Mouse (Mus musculus) brain, embryonic 14.5 days (tissue): Measurements from ENCODE around the gene Cmip.
A peak's percentile ranks its signal among the peaks of the same experiment; 100 is the strongest.

Source experiments
- CTCF ChIP-seq: fragments of 200-500 bp; IDR thresholded peaks from 2 replicates; pipeline ENCODE4 v1.5.1; 2012; ENCODE audit warnings: inconsistent platforms, mild to moderate bottlenecking, moderate library complexity, borderline replicate concordance; ENCODE audit not compliant: insufficient read depth, insufficient read length; ENCODE audit errors: extremely low read depth
- POLR2A ChIP-seq: fragments of 200-500 bp; IDR thresholded peaks from 2 replicates; pipeline ENCODE4 v1.6.1; 2012; ENCODE audit warnings: mild to moderate bottlenecking, inconsistent platforms, borderline replicate concordance; ENCODE audit not compliant: poor library complexity, insufficient read depth, insufficient read length, severe bottlenecking; ENCODE audit errors: extremely low read depth

DNA sequence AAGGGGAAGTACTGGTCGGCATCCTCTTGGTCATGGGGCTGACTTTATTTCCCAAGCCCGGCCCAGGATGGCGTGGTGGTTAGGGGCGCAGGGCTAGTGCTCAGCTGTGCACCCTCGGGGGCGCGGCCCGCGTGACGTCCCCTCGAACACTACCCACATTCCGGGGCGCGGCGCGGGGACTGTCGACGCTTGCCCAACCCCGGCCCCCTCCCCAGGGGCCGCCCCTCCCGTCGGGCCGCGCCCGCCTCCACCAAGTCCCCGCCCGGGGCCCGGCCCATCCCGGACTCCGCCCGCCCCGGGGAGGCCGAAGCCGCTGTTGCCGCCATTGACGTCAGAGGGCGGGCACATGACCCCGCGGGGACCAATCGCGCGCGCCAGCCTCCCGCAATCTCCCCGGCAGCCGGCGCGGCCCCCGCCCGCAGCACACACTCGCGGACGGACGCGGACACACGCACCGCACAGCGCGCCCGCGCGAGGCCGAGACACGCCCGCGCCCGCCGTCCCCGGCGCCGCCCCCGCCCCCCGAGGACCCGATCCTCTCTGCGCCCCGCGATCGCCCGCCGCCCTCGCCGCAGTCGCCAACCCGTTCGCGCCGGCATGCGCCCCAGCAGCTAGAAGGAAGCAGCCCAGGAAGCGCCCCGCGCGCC, 449 bp upstream of the Cmip start:
- TF ChIP-seq POLR2A: peak; percentile 86
- no peak for TF ChIP-seq CTCF
